Mouse (Mus musculus) liver, embryonic 13.5 days (tissue): ENCODE results near the gene Dnajc8. TPM values are rescaled to one million over a fixed set of nuclear protein-coding genes. Genes with fewer than 3 reads are reported as not detected.
"Not testable (repeated sequence)": the region's sequence is repeated elsewhere in the genome, so short reads cannot be mapped to it uniquely, and the experiment has no call there.

ENCODE experiments used
- ATAC-seq: fragments of 200-750 bp; cut with Nextera tagmentation; 2 replicates; pipeline ENCODE4 v1.8.0; 2017; ENCODE audit warnings: low read depth, mild to moderate bottlenecking, moderate number of reproducible peaks, moderate library complexity
- DNase-seq: peaks from one replicate; pipeline ENCODE4 v3.0.0; 2022
- H3K27ac ChIP-seq: fragments of 300-500 bp; sonication (generic); 2 replicates; pipeline ENCODE4 v1.5.1; 2015; ENCODE audit warnings: moderate library complexity, mild to moderate bottlenecking, inconsistent platforms
- H3K27me3 ChIP-seq: fragments of 300-500 bp; sonication (generic); 2 replicates; pipeline ENCODE4 v1.6.1; 2015; ENCODE audit warnings: mild to moderate bottlenecking, inconsistent platforms
- H3K36me3 ChIP-seq: fragments of 300-500 bp; sonication (generic); 2 replicates; pipeline ENCODE4 v1.6.1; 2015; ENCODE audit warnings: mild to moderate bottlenecking, inconsistent platforms
- H3K4me1 ChIP-seq: fragments of 300-500 bp; sonication (generic); replicated peaks from 2 replicates; pipeline ENCODE4 v1.6.1; 2015; ENCODE audit warnings: inconsistent platforms
- H3K4me2 ChIP-seq: fragments of 300-500 bp; sonication (generic); 2 replicates; pipeline ENCODE4 v1.6.1; 2015; ENCODE audit warnings: inconsistent platforms, mild to moderate bottlenecking, moderate library complexity
- H3K4me3 ChIP-seq: fragments of 300-500 bp; sonication (generic); replicated peaks from 2 replicates; pipeline ENCODE4 v1.5.1; 2015; ENCODE audit warnings: mild to moderate bottlenecking, inconsistent platforms
- H3K9ac ChIP-seq: fragments of 300-500 bp; sonication (generic); 2 replicates; pipeline ENCODE4 v1.6.1; 2015; ENCODE audit warnings: mild to moderate bottlenecking, inconsistent platforms
- H3K9me3 ChIP-seq: fragments of 300-500 bp; sonication (generic); replicated peaks from 2 replicates; pipeline ENCODE4 v1.6.1; 2016; ENCODE audit warnings: inconsistent platforms
- WGBS: fragments of 180-500 bp; shearing (Covaris S2); methylation state at CpG from one replicate; pipeline ENCODE4 v1.1.7; 2015; ENCODE audit not compliant: insufficient replicate concordance; 5-methylcytosine and 5-hydroxymethylcytosine counted together
- polyA plus RNA-seq: library from polyadenylated mRNA; unstranded; fragments of >200 nt; fragmentation: Nextera tagmentation; extraction: Ambion mirVana; gene quantifications from 2 replicates; pipeline ENCODE4 v1.2.1, GENCODE M21; 2015

Gene Dnajc8
- polyA plus RNA-seq, 1 experiment from 2014 or later = 125 TPM

GRCm38 (mm10) chr4:132600465-132600864 lies 65.1 kb downstream of the Dnajc8 start:
- Histone ChIP-seq H3K27ac (no peak overlapping the region), H3K4me1 (peaks cover 6% of the 10 kb centered on the region), H3K27me3 (no peaks in the 10 kb centered on the region), H3K36me3 (no peaks in the 10 kb centered on the region), H3K4me3 (no peak overlapping the region), H3K9me3 (no peaks in the 10 kb centered on the region), H3K4me2 (no peak overlapping the region), H3K9ac (no peak overlapping the region)
- ATAC-seq (no peak), DNase-seq (no peak)
- WGBS = 57% methylated on average over 6 of the region's 6 CpGs

GRCm38 (mm10) chr4:132601242-132601641 lies 65.9 kb downstream of the Dnajc8 start:
- not testable (repeated sequence) for ATAC-seq, H3K4me3 ChIP-seq, DNase-seq, H3K4me2 ChIP-seq, H3K9me3 ChIP-seq, H3K27ac ChIP-seq, H3K36me3 ChIP-seq, H3K27me3 ChIP-seq, H3K9ac ChIP-seq, H3K4me1 ChIP-seq
- WGBS = 67% methylated on average over 5 of the region's 5 CpGs

Other genes starting within 250 kb of the Dnajc8 start
- gene Rab42, start 232.2 kb upstream of the Dnajc8 start, polyA plus RNA-seq = 0.44 and 1.2 TPM in 2 replicates
- gene Trnau1ap, start 206.0 kb upstream of the Dnajc8 start, polyA plus RNA-seq = 43.1 and 45.3 TPM in 2 replicates
- 79.4 and 80.2 TPM in 2 replicates for gene Rcc1, start 181.9 kb upstream of the Dnajc8 start, polyA plus RNA-seq
- 10.3 and 12.5 TPM in 2 replicates for gene Phactr4, start 113.1 kb upstream of the Dnajc8 start, polyA plus RNA-seq
- 17.1 and 19.7 TPM in 2 replicates for gene Med18, start 71.6 kb upstream of the Dnajc8 start, polyA plus RNA-seq
- 7.0 TPM in 2 replicates for gene Sesn2, start 25.0 kb upstream of the Dnajc8 start, polyA plus RNA-seq
- gene Atpif1, start 1.9 kb upstream of the Dnajc8 start, polyA plus RNA-seq = 1,559 and 1,572 TPM in 2 replicates
- gene Ptafr, start 28.5 kb downstream of the Dnajc8 start, polyA plus RNA-seq = 0.67 and 0.68 TPM in 2 replicates
- gene Eya3, start 103.4 kb downstream of the Dnajc8 start, polyA plus RNA-seq = 15.0 and 20.9 TPM in 2 replicates
- gene Xkr8, start 197.0 kb downstream of the Dnajc8 start, polyA plus RNA-seq = 3.5 and 3.6 TPM in 2 replicates
- gene Smpdl3b, start 221.7 kb downstream of the Dnajc8 start, polyA plus RNA-seq = 1.1 and 1.2 TPM in 2 replicates
- gene Rpa2, start 232.8 kb downstream of the Dnajc8 start, polyA plus RNA-seq = 107 and 117 TPM in 2 replicates